Mouse (Mus musculus) midbrain, embryonic 14.5 days (tissue): ENCODE data around the gene Nudt2. TPM values are rescaled to one million over a fixed set of nuclear protein-coding genes. Genes with fewer than 3 reads are reported as not detected.
A peak's percentile ranks its signal among the peaks of the same experiment; 100 is the strongest.

Source experiments
- ATAC-seq: fragments of 200-750 bp; cut with Nextera tagmentation; 2 replicates; pipeline ENCODE4 v1.8.0; 2017; ENCODE audit warnings: moderate number of reproducible peaks, moderate library complexity; ENCODE audit not compliant: low FRiP score, low TSS enrichment
- DNase-seq: peaks from one replicate; pipeline ENCODE4 v3.0.0-alpha.2; 2015
- H3K27ac ChIP-seq: fragments of 300-500 bp; sonication (generic); replicated peaks from 2 replicates; pipeline ENCODE4 v1.5.1; 2014; ENCODE audit warnings: mild to moderate bottlenecking, low read depth, low read length, moderate library complexity
- H3K27me3 ChIP-seq: fragments of 300-500 bp; sonication (generic); 2 replicates; pipeline ENCODE4 v1.6.1; 2014; ENCODE audit warnings: low read length, control low read depth, mixed read lengths; ENCODE audit not compliant: control insufficient read depth, insufficient read depth
- H3K36me3 ChIP-seq: fragments of 300-500 bp; sonication (generic); 2 replicates; pipeline ENCODE4 v1.6.1; 2014; ENCODE audit warnings: low read length, control low read depth; ENCODE audit not compliant: control insufficient read depth, insufficient read depth
- H3K4me1 ChIP-seq: fragments of 300-500 bp; sonication (generic); 2 replicates; pipeline ENCODE4 v1.6.1; 2014; ENCODE audit warnings: mild to moderate bottlenecking, antibody characterized with exemption, low read length, control low read depth; ENCODE audit not compliant: control insufficient read depth, insufficient read depth
- H3K4me2 ChIP-seq: fragments of 300-500 bp; sonication (generic); 2 replicates; pipeline ENCODE4 v1.6.1; 2014; ENCODE audit warnings: mild to moderate bottlenecking, low read length, moderate library complexity
- H3K4me3 ChIP-seq: fragments of 300-500 bp; sonication (generic); replicated peaks from 2 replicates; pipeline ENCODE4 v1.5.1; 2014; ENCODE audit warnings: low read depth, low read length
- H3K9ac ChIP-seq: fragments of 300-500 bp; sonication (generic); replicated peaks from 2 replicates; pipeline ENCODE4 v1.6.1; 2014; ENCODE audit warnings: mild to moderate bottlenecking, low read length, moderate library complexity
- H3K9me3 ChIP-seq: fragments of 300-500 bp; sonication (generic); 2 replicates; pipeline ENCODE4 v1.6.1; 2016; ENCODE audit warnings: low read length, control low read depth, mixed read lengths; ENCODE audit not compliant: control insufficient read depth
- WGBS: fragments of 180-500 bp; shearing (Covaris S2); extraction: QIAGEN DNeasy Blood & Tissue Kit; methylation state at CpG from one replicate; pipeline ENCODE4 v1.1.7; 2014; 5-methylcytosine and 5-hydroxymethylcytosine counted together
- polyA plus RNA-seq: library from polyadenylated mRNA; unstranded; fragments of >200 nt; fragmentation: Nextera tagmentation; extraction: Ambion mirVana; gene quantifications from 2 replicates; pipeline ENCODE4 v1.2.1, GENCODE M21; 2014

Gene Nudt2
- polyA plus RNA-seq, 1 experiment from 2014 or later = 68.4 TPM

DNA sequence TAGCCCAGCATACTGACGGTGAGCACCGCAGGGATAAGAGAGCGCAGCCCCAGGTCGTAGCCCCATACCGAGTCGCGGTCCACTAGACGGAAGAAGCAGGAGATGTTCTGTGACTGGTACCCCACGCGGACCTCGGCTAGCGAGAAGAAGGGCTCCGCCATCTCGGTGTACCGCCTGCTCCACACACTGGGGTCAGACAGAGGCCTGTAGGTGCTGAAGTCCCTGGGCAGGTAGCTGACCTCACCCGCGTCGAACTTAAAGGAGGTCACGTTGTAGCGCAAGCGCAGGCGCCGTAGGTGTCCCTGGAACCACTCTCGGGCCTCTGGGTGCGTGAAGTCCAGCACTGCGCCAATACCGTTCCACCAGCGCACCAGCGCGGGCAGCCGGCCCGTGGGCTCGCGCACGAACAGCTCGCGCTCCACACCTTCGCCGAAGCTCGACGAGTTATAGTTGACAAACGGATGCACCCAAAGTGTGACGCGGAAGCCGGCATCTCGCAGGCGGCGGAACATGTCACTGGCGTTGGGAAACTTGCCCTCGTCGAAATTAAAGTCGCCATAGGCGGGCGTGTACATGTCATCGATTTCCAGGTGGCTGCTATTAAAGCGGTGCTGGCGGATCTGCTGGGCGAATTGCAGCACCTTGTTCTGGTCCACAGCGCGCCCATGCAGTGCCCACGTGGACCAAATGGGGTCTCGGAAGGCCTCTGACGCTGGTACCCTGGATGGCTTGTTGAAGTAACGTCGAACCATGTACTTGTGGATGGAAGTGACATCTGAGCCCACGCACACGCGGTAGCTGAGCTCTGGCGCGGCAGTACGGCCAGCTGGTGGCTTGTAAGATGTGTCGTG lies 33.3 kb downstream of the Nudt2 start:
- WGBS = 17% methylated on average over 72 of the region's 72 CpGs

DNA sequence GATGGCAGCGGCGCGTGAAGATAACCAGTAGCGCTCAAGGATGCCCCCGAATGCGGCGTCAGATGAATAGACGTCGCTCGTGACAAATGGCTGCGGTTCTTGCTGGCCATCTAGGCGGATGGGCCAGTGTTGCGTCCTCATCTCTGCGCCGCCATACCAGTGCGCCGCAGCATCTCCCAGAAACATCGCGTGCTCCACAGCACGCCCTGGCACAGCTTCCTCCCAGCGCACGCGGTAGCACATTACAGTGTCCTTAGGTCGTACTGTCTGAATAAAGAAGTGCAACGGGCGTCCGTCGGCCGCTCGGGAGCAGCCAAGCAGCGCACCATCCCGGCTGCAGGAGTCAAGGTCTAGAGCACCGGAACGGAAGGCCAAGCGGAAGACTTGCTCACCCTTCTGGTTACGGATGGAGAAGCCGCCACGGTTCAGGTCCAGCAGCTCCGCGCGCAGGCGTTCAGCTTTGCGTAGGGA lies 34.0 kb downstream of the Nudt2 start:
- 8% methylated on average over 43 of the region's 43 CpGs for WGBS
- H3K9ac ChIP-seq = peak overlapping the region; percentile 26; the same call in 1 of the 2 replicates
- peaks cover 31% of the 10 kb centered on the region for H3K4me1 ChIP-seq
- DNase-seq = peak; percentile 68
- H3K27me3 ChIP-seq = peaks cover 53% of the 10 kb centered on the region
- no peak for ATAC-seq
- no peaks in the 10 kb centered on the region for H3K36me3 ChIP-seq
- H3K9me3 ChIP-seq = no peaks in the 10 kb centered on the region
- H3K4me2 ChIP-seq = peak overlapping the region; percentile 56
- H3K4me3 ChIP-seq = peak overlapping the region; percentile 32
- no peak overlapping the region for H3K27ac ChIP-seq

More for the DNA sequence above, 33.3 kb downstream of the Nudt2 start:
- peak overlapping the region; percentile 56 for H3K4me2 ChIP-seq
- no peak for ATAC-seq
- DNase-seq = peak; percentile 48
- peaks cover 31% of the 10 kb centered on the region for H3K4me1 ChIP-seq
- H3K36me3 ChIP-seq = no peaks in the 10 kb centered on the region
- peak overlapping the region; percentile 32 for H3K4me3 ChIP-seq
- H3K27ac ChIP-seq = no peak overlapping the region
- H3K9ac ChIP-seq = peak overlapping the region; percentile 31; the same call in 1 of the 2 replicates
- no peaks in the 10 kb centered on the region for H3K9me3 ChIP-seq
- peaks cover 53% of the 10 kb centered on the region for H3K27me3 ChIP-seq

DNA sequence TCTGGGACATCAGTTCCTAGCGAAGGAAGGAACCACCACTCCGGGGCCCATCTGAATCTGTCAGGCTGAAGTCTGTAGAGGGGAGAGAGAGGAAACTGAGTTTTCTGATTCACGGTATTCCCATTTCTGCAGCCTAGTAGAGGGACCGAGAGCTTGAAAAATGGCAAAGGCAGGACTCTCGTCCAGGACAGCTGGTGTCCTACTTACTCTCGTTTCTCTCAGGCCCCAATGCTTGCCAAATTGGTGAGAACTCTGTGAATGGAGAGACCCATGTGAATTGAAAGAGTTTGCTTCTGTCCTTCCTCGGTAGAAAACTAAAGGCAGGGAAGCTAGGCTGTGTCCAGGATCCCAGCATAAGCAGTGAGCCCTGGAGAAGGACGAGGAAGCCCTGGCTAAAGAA lies 34.7 kb downstream of the Nudt2 start:
- DNase-seq (no peak), ATAC-seq (no peak)
- Histone ChIP-seq H3K4me1 (peaks cover 31% of the 10 kb centered on the region), H3K4me3 (no peak overlapping the region), H3K27me3 (peaks cover 53% of the 10 kb centered on the region), H3K36me3 (no peaks in the 10 kb centered on the region), H3K9ac (no peak overlapping the region), H3K4me2 (no peak overlapping the region), H3K27ac (no peak overlapping the region), H3K9me3 (no peaks in the 10 kb centered on the region)
- 63% methylated on average over 8 of the region's 8 CpGs for WGBS

DNA sequence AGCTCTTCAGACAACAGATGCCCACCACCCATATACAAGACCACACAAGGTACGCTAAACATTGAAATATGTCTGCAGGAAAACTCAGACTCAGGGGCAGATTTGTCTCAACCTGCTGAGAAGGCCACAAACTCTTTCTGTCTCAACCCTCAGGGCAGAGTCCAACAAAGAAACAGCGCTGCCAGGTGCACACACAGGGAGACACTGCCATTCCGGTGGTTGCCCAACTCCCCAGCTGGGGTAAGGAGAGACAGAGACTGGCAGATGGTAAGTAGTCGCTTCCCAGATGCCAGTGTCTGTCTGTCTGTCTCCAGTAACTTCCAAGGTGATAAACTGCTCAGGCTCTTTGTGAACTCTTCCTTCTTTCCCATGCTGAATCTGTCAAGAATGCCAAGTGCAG lies 35.8 kb downstream of the Nudt2 start:
- Histone ChIP-seq H3K27ac (no peak overlapping the region), H3K27me3 (peaks cover 53% of the 10 kb centered on the region), H3K4me3 (no peak overlapping the region), H3K36me3 (no peaks in the 10 kb centered on the region), H3K4me2 (no peak overlapping the region), H3K9ac (no peak overlapping the region), H3K9me3 (no peaks in the 10 kb centered on the region), H3K4me1 (peaks cover 31% of the 10 kb centered on the region)
- WGBS = 81% methylated on average over 4 of the region's 4 CpGs
- DNase-seq (no peak), ATAC-seq (no peak)

DNA sequence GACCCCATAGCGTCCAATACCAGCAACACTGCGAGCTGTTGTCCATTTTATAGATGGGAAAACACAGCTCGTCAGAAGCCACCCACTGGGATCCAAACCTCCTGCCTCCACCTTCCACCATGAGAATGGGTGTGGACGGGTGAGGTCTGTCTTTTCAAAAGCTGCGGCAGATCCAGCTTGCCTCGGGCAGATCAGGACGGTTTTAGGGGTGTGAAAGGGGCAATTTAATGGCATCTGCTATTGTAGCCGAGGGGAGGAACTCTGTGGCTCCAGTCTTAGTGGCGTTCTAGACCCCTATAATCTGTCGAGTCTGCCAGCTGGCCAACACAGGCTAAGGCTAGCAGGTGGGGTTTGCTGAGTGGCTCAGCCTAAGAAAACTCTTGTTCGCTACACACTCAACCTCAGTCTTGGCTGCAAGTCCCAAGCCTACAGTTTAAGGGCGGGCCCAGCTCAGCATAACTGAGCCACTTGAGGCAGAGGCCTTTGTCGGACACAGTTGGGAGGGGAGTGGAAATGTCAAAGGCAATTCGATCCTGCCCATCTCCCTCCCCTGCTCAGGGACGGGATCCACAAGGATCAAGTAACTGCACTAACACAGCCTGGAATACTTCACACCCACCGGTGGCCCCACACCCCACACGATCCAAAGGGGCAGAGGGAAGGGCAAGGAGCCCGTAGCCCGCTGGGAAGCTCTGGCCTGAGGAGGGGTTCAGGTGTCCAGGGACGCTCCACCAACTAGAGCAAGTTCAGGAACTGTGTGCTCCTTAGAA lies 37.4 kb downstream of the Nudt2 start:
- Histone ChIP-seq H3K4me2 (peak overlapping the region; percentile 56), H3K27ac (0 out of 2 replicates have a peak overlapping the region, but pooled peaks have one; percentile 27), H3K36me3 (no peaks in the 10 kb centered on the region), H3K4me1 (peaks cover 34% of the 10 kb centered on the region), H3K9me3 (no peaks in the 10 kb centered on the region), H3K27me3 (peaks cover 43% of the 10 kb centered on the region), H3K4me3 (peak overlapping the region; percentile 27), H3K9ac (peak overlapping the region; percentile 20; the same call in 1 of the 2 replicates)
- DNase-seq = peak; percentile 62
- peak; percentile 31; the same call in 1 of the 2 replicates for ATAC-seq
- 5% methylated on average over 20 of the region's 20 CpGs for WGBS

DNA sequence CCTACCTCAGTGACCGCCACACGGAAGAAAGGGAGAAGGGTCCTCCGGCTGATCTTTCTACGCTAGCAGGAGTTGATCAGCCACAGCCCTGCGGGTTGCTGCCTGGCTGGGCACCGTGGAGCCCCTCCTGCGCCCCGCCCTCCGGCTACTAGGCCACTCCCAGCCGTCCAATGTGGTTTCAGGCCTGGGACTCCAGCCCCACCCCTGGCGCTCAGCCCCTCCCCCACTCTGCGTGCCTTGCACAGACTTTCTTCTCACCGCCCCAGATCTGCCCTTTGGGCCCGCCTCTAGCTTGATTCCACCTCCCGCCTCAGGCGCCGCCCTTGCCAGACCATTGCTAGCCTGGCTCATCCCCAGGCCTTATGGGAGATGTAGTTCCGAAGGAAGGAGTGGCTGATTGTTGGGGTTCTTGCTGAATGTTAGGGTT lies 38.0 kb downstream of the Nudt2 start, which contains the start of gene AI464131:
Gene AI464131, minus strand, starts transcription at position 91 of the 427 bp plus-strand sequence.
- WGBS = 1% methylated on average over 18 of the region's 18 CpGs
- Histone ChIP-seq H3K4me3 (peak within 1 kb of the TSS; percentile 27), H3K9me3 (no peaks in the 10 kb centered on the region), H3K9ac (peak within 1 kb of the TSS; percentile 20; the same call in 1 of the 2 replicates), H3K27ac (peak within 1 kb of the TSS; percentile 27; the same call in 1 of the 2 replicates), H3K4me1 (peaks cover 30% of the 10 kb centered on the region), H3K4me2 (peak within 1 kb of the TSS; percentile 56), H3K36me3 (no peaks in the 10 kb centered on the region), H3K27me3 (peaks cover 38% of the 10 kb centered on the region)
- DNase-seq (peak; percentile 96), ATAC-seq (peak; percentile 90)

DNA sequence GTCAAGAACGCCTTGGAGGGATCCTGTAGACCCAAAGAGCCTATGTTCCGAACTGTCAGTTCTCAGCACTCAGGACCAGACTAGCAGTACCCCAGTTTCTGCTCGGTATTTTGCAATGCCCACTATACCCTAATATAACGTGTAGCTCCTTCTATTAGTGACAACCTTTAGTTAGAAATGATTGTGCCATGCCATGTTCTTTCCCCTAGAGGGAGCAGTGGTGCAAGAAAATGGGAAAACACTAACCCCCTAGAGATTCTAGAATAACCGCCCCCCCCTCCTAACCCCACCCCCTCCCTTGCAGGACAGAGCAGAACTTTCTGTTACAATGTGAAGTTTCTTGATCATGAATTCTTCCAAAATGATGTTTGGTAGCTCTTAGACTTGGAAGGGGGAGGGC lies 39.4 kb downstream of the Nudt2 start:
- Histone ChIP-seq H3K4me3 (no peak overlapping the region), H3K4me2 (no peak overlapping the region), H3K9me3 (no peaks in the 10 kb centered on the region), H3K27me3 (peaks cover 33% of the 10 kb centered on the region), H3K9ac (no peak overlapping the region), H3K27ac (no peak overlapping the region), H3K36me3 (no peaks in the 10 kb centered on the region), H3K4me1 (peaks cover 23% of the 10 kb centered on the region)
- DNase-seq (no peak), ATAC-seq (no peak)
- whole genome bisulfite sequencing = 83% methylated on average over 5 of the region's 5 CpGs

DNA sequence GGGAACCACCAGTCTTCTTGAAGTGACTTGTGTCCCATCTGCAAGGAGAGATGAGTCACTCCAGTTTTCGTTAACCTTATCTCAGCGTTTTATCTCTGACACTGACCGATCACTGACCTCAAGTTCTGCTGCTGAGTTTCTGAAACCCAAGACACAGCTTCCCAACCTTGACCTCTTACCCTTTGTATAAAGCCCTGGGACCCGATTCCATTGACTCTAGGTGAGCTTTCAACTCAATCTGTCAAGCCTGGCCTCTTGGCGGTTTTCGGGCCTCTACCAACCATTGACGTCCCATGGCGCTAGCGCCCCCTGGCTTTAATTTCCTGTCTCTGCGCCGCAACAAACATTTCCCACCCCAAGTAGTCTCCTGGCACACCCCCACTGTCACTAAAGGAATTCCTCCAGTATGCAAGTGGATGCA lies 40.2 kb downstream of the Nudt2 start:
- ATAC-seq (no peak), DNase-seq (no peak)
- H3K27me3 ChIP-seq = peaks cover 25% of the 10 kb centered on the region
- WGBS = 53% methylated on average over 11 of the region's 11 CpGs
- H3K27ac ChIP-seq = no peak overlapping the region
- no peak overlapping the region for H3K9ac ChIP-seq
- no peaks in the 10 kb centered on the region for H3K9me3 ChIP-seq
- peaks cover 23% of the 10 kb centered on the region for H3K4me1 ChIP-seq
- no peak overlapping the region for H3K4me2 ChIP-seq
- H3K36me3 ChIP-seq = no peaks in the 10 kb centered on the region
- no peak overlapping the region for H3K4me3 ChIP-seq
